Mouse (Mus musculus) CH12.LX (cell line): ENCODE measurements at regions not wholly inside any gene's neighbourhood (a gene's known extent, or its start where the extent isn't known, plus 50 kb on each side); places are given as distances from the start of the nearest gene placed in this dataset.

ENCODE experiments used
- DNase-seq: peaks from one replicate; pipeline ENCODE4 v3.0.0-alpha.2; 2013; ENCODE audit errors: extremely low read depth
- H3K27ac ChIP-seq: 2 replicates; pipeline ENCODE4 v1.5.1; 2012; ENCODE audit warnings: low read depth, mild to moderate bottlenecking, control low read depth, moderate library complexity; ENCODE audit not compliant: insufficient read depth
- H3K27me3 ChIP-seq: replicated peaks from 2 replicates; pipeline ENCODE3; 2012; ENCODE audit warnings: inconsistent platforms
- H3K36me3 ChIP-seq, 2 experiments: replicated peaks in 1 of 2; 2 replicates each; pipeline versions ENCODE3 to v1.6.1; 2012; ENCODE audit warnings: inconsistent platforms in 1 of 2, low read length in 1 of 2, mild to moderate bottlenecking in 1 of 2, mixed read lengths in 1 of 2, moderate library complexity in 1 of 2; ENCODE audit not compliant: control insufficient read depth in 1 of 2, insufficient read depth in 1 of 2
- H3K4me1 ChIP-seq, 2 experiments: 2 replicates each; pipeline ENCODE4 v1.6.1; 2012; ENCODE audit warnings: inconsistent platforms in 1 of 2, moderate library complexity in 1 of 2; ENCODE audit not compliant: insufficient read depth in 2 of 2, control insufficient read depth in 1 of 2
- H3K4me2 ChIP-seq: 2 replicates; pipeline ENCODE4 v1.6.1; 2012; ENCODE audit warnings: low read depth, mild to moderate bottlenecking, control low read depth; ENCODE audit not compliant: poor library complexity, insufficient read depth, severe bottlenecking
- H3K4me3 ChIP-seq, 3 experiments: fragments of 150-350 bp in 1 of 3; sonication (generic) in 1 of 3; replicated peaks in 1 of 3; 2 replicates each; pipeline versions ENCODE3 to v1.5.1; 2011 to 2012; ENCODE audit warnings: low read depth in 2 of 3, low read length in 2 of 3, mild to moderate bottlenecking in 2 of 3, moderate library complexity in 2 of 3, control low read depth in 1 of 3, improper control_type of control experiment in 1 of 3, inconsistent platforms in 1 of 3, mixed read lengths in 1 of 3; ENCODE audit not compliant: poor library complexity in 1 of 3
- H3K79me2 ChIP-seq: replicated peaks from 2 replicates; pipeline ENCODE4 v1.6.1; 2012; ENCODE audit warnings: mild to moderate bottlenecking, moderate library complexity; ENCODE audit not compliant: control insufficient read depth, poor library complexity, insufficient read depth, severe bottlenecking; ENCODE audit errors: extremely low read depth
- H3K9ac ChIP-seq: 2 replicates; pipeline ENCODE4 v1.6.1; 2012; ENCODE audit warnings: low read depth, mild to moderate bottlenecking, control low read depth, moderate library complexity; ENCODE audit not compliant: insufficient read depth
- H3K9me3 ChIP-seq: replicated peaks from 2 replicates; pipeline ENCODE3; 2012; ENCODE audit warnings: low read length, inconsistent platforms, mixed read lengths
- BHLHE40 ChIP-seq: IDR thresholded peaks from 2 replicates; pipeline ENCODE4 v1.6.1; 2011; ENCODE audit warnings: mild to moderate bottlenecking, low read depth, low read length, improper control_type of control experiment
- CTCF ChIP-seq, 2 experiments: IDR thresholded peaks in 1 of 2; conservative IDR thresholded peaks in 1 of 2; 2 replicates each; pipeline ENCODE4 v1.5.1; 2011 to 2012; ENCODE audit warnings: low read depth in 2 of 2, low read length in 2 of 2, improper control_type of control experiment in 1 of 2, inconsistent platforms in 1 of 2, mild to moderate bottlenecking in 1 of 2, moderate library complexity in 1 of 2
- ETS1 ChIP-seq: conservative IDR thresholded peaks from 2 replicates; pipeline ENCODE4 v1.6.1; 2012; ENCODE audit warnings: low read depth, mild to moderate bottlenecking, inconsistent platforms, low read length, improper control_type of control experiment, moderate library complexity
- HCFC1 ChIP-seq: IDR thresholded peaks from 2 replicates; pipeline ENCODE4 v1.6.1; 2012; ENCODE audit warnings: low read depth, mild to moderate bottlenecking, inconsistent platforms, low read length, improper control_type of control experiment
- IRF4 ChIP-seq: IDR thresholded peaks from 2 replicates; pipeline ENCODE4 v1.6.1; 2014; ENCODE audit warnings: low read depth, mild to moderate bottlenecking, inconsistent platforms, low read length, improper control_type of control experiment
- JUN ChIP-seq: IDR thresholded peaks from 2 replicates; pipeline ENCODE4 v1.6.1; 2011; ENCODE audit warnings: low read depth, mild to moderate bottlenecking, low read length, improper control_type of control experiment, moderate library complexity; ENCODE audit not compliant: insufficient read depth
- MAFK ChIP-seq: IDR thresholded peaks from 2 replicates; pipeline ENCODE4 v1.6.1; 2011; ENCODE audit warnings: low read length, improper control_type of control experiment; ENCODE audit not compliant: insufficient replicate concordance
- MAX ChIP-seq: IDR thresholded peaks from 2 replicates; pipeline ENCODE4 v1.6.1; 2011; ENCODE audit warnings: low read length, improper control_type of control experiment
- MAZ ChIP-seq: IDR thresholded peaks from 2 replicates; pipeline ENCODE4 v1.6.1; 2012; ENCODE audit warnings: low read depth, mild to moderate bottlenecking, inconsistent platforms, low read length, improper control_type of control experiment, moderate library complexity
- MEF2A ChIP-seq: IDR thresholded peaks from 2 replicates; pipeline ENCODE4 v1.6.1; 2014; ENCODE audit warnings: low read depth, mild to moderate bottlenecking, inconsistent platforms, low read length, improper control_type of control experiment, borderline replicate concordance
- MXI1 ChIP-seq: IDR thresholded peaks from 2 replicates; pipeline ENCODE4 v1.6.1; 2011; ENCODE audit warnings: mild to moderate bottlenecking, low read depth, low read length, improper control_type of control experiment
- MYC ChIP-seq: IDR thresholded peaks from 2 replicates; pipeline ENCODE4 v1.6.1; 2011; ENCODE audit warnings: low read depth, mild to moderate bottlenecking, improper control_type of control experiment, low read length
- NELFE ChIP-seq: IDR thresholded peaks from 2 replicates; pipeline ENCODE4 v1.6.1; 2011; ENCODE audit warnings: low read depth, low read length, improper control_type of control experiment
- PAX5 ChIP-seq: IDR thresholded peaks from 2 replicates; pipeline ENCODE4 v1.6.1; 2012; ENCODE audit warnings: low read length, inconsistent platforms, mixed read lengths
- POLR2A ChIP-seq: IDR thresholded peaks from 2 replicates; pipeline ENCODE4 v1.6.1; 2011; ENCODE audit warnings: low read depth, mild to moderate bottlenecking, improper control_type of control experiment, low read length
- POLR2AphosphoS2 ChIP-seq: IDR thresholded peaks from 2 replicates; pipeline ENCODE4 v1.6.1; 2011; ENCODE audit warnings: low read depth, low read length, improper control_type of control experiment
- RCOR1 ChIP-seq: conservative IDR thresholded peaks from 2 replicates; pipeline ENCODE4 v1.6.1; 2012; ENCODE audit warnings: low read depth, mild to moderate bottlenecking, inconsistent platforms, low read length, improper control_type of control experiment
- SMC3 ChIP-seq: IDR thresholded peaks from 2 replicates; pipeline ENCODE4 v1.6.1; 2011; ENCODE audit warnings: low read depth, low read length, improper control_type of control experiment
- TBP ChIP-seq: conservative IDR thresholded peaks from 2 replicates; pipeline ENCODE4 v1.6.1; 2011; ENCODE audit warnings: low read depth, low read length, improper control_type of control experiment
- TCF12 ChIP-seq: IDR thresholded peaks from 2 replicates; pipeline ENCODE4 v1.6.1; 2014; ENCODE audit warnings: low read depth, mild to moderate bottlenecking, inconsistent platforms, low read length, improper control_type of control experiment
- UBTF ChIP-seq: IDR thresholded peaks from 2 replicates; pipeline ENCODE4 v1.6.1; 2012; ENCODE audit warnings: low read depth, mild to moderate bottlenecking, inconsistent platforms, low read length, improper control_type of control experiment, moderate library complexity
- USF1 ChIP-seq: IDR thresholded peaks from 2 replicates; pipeline ENCODE4 v1.6.1; 2014; ENCODE audit warnings: low read depth, mild to moderate bottlenecking, inconsistent platforms, low read length, improper control_type of control experiment
- USF2 ChIP-seq: conservative IDR thresholded peaks from 2 replicates; pipeline ENCODE4 v1.6.1; 2011; ENCODE audit warnings: low read depth, low read length, improper control_type of control experiment
- ZKSCAN1 ChIP-seq: IDR thresholded peaks from 2 replicates; pipeline ENCODE4 v1.6.1; 2012; ENCODE audit warnings: low read depth, inconsistent platforms, low read length, improper control_type of control experiment, borderline replicate concordance
- ZMIZ1 ChIP-seq: IDR thresholded peaks from 2 replicates; pipeline ENCODE4 v1.6.1; 2012; ENCODE audit warnings: low read depth, mild to moderate bottlenecking, inconsistent platforms, low read length, improper control_type of control experiment
- dilution Hi-C: fragments of 300-500 bp; cut with MboI; formaldehyde crosslinking; loops from 2 replicates; pipeline ENCODE4 v1.14.3; 2020; ENCODE audit warnings: low sequenced_read_pairs; ENCODE audit not compliant: extremely low pct_unique_long_range_greater_than_20kb, extremely low pct_ligation_motif_present
- in situ Hi-C: fragments of 300-500 bp; cut with MboI; formaldehyde crosslinking; loops from 3 replicates; pipeline ENCODE4 v1.14.3; 2019; ENCODE audit warnings: low sequenced_read_pairs, low pct_ligation_motif_present, low pct_unique_long_range_greater_than_20kb, mixed read lengths

DNA sequence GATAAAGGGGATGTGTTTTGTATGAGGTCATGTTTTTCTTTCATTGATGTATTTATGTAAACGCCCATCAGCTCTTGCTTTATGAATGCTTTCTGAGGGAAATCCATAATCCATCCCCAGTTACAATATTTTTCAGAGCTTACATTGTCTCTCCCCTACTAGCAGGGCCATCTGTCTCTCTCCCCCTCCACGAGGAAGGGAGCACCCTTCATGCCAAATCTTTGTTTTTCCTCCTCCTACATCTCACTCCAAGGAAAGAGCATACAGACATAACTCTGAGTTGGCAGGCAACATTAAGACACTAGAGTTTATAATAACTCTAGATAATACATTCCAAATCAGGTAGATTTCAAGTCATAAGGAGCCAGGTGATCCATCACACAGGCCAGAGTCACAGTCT lies 509.1 kb downstream of the Galc start:
- no peak overlapping the region for H3K9ac ChIP-seq
- no peak for TF ChIP-seq TBP
- TF ChIP-seq MAZ, result no peak
- TF ChIP-seq POLR2AphosphoS2, result no peak
- TF ChIP-seq HCFC1, result no peak
- TF ChIP-seq PAX5, result no peak
- TF ChIP-seq MAX, result no peak
- TF ChIP-seq POLR2A, result no peak
- TF ChIP-seq MAFK, result no peak
- TF ChIP-seq MXI1, result no peak
- TF ChIP-seq RCOR1, result no peak
- TF ChIP-seq TCF12, result no peak
- no peak for TF ChIP-seq SMC3
- no peak for TF ChIP-seq UBTF
- no peak for TF ChIP-seq MEF2A
- no peak for TF ChIP-seq CTCF (conservative IDR thresholded peaks at IDR 0.05 in 1 of 2, IDR thresholded peaks at IDR 0.05 in 1 of 2; ENCODE audit: low read depth in 2 of 2, low read length in 2 of 2)
- no peak for TF ChIP-seq MYC
- no peak for TF ChIP-seq ETS1
- TF ChIP-seq, all 38 proteins: peak for 0
- no peaks in the 10 kb centered on the region for H3K4me1 ChIP-seq
- H3K27ac ChIP-seq, result no peak overlapping the region
- H3K4me3 ChIP-seq, result no peak overlapping the region
- dilution Hi-C loops (no loop called here), in situ Hi-C loops (no loop called here)
- H3K27me3 ChIP-seq, result no peaks in the 10 kb centered on the region
- no peaks in the 10 kb centered on the region for H3K79me2 ChIP-seq
- no peak overlapping the region for H3K4me2 ChIP-seq
- no peaks in the 10 kb centered on the region for H3K36me3 ChIP-seq
- DNase-seq, result no peak
- H3K9me3 ChIP-seq, result no peaks in the 10 kb centered on the region

DNA sequence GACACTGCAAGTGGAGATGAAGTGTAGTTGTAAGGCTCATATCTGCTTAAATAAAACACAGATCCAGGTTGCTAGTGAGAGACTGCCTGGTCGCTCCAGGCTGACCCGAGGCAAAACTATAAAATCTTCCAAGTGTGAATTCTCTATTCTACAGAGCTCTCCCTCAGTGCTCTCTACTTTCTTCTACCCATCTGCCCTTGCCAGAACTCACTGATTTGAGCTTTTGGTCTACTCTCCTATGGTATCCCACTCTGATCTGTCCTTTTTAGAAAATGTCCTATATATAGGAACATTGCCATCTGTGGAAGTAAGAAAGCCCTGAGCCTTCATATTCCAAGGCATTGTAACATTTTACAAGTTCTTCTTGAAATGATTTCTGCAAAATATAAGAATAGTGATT lies 518.3 kb downstream of the Galc start:
- dilution Hi-C loops, result no loop called here
- in situ Hi-C loops, result no loop called here
- Histone ChIP-seq H3K9me3 (peaks cover under 1% of the 10 kb centered on the region), H3K9ac (no peak overlapping the region), H3K79me2 (no peaks in the 10 kb centered on the region), H3K4me3 (no peak overlapping the region), H3K36me3 (no peaks in the 10 kb centered on the region), H3K27ac (no peak overlapping the region), H3K4me2 (no peak overlapping the region), H3K4me1 (no peaks in the 10 kb centered on the region), H3K27me3 (no peaks in the 10 kb centered on the region)
- DNase-seq, result no peak
- no peak for TF ChIP-seq NELFE
- TF ChIP-seq IRF4, result no peak
- no peak for TF ChIP-seq BHLHE40
- TF ChIP-seq JUN, result no peak
- TF ChIP-seq UBTF, result no peak
- TF ChIP-seq POLR2A, result no peak
- TF ChIP-seq ZMIZ1, result no peak
- TF ChIP-seq USF2, result no peak
- no peak for TF ChIP-seq USF1
- TF ChIP-seq ZKSCAN1, result no peak
